Mouse (Mus musculus) liver, adult 2 months (tissue): Measurements from ENCODE around the gene Galnt14.

Experiments used
- CTCF ChIP-seq: fragments of 200-500 bp; IDR thresholded peaks from 2 replicates; pipeline ENCODE4 v1.5.1; 2011; ENCODE audit warnings: low read depth, low read length, control low read depth
- POLR2A ChIP-seq: fragments of 200-500 bp; IDR thresholded peaks from 2 replicates; pipeline ENCODE4 v1.6.1; 2011; ENCODE audit warnings: low read length, control low read depth; ENCODE audit not compliant: insufficient read depth; ENCODE audit errors: extremely low read depth

- TF ChIP-seq CTCF (no peak), POLR2A (no peak)
Measured at GRCm38 (mm10) chr17:73514258-73514657, 196.0 kb downstream of the Galnt14 start.
